Mouse (Mus musculus) hindbrain, embryonic 11.5 days (tissue): ENCODE results near the gene Fam83g. TPM values are rescaled to one million over a fixed set of nuclear protein-coding genes. Genes with fewer than 3 reads are reported as not detected.

ENCODE experiments used
- ATAC-seq: fragments of 200-750 bp; cut with Nextera tagmentation; 2 replicates; pipeline ENCODE4 v1.8.0; 2017; ENCODE audit warnings: mild to moderate bottlenecking, moderate TSS enrichment, moderate library complexity; ENCODE audit not compliant: low FRiP score
- DNase-seq: peaks from one replicate; pipeline ENCODE4 v3.0.0-alpha.2; 2015; ENCODE audit warnings: low spot score
- H3K27ac ChIP-seq: fragments of 300-500 bp; sonication (generic); 2 replicates; pipeline ENCODE4 v1.5.1; 2014; ENCODE audit warnings: mild to moderate bottlenecking, low read depth, low read length
- H3K27me3 ChIP-seq: fragments of 300-500 bp; sonication (generic); 2 replicates; pipeline ENCODE4 v1.6.1; 2014; ENCODE audit warnings: mild to moderate bottlenecking, low read length, moderate library complexity, mixed read lengths; ENCODE audit not compliant: control insufficient read depth, insufficient read depth
- H3K36me3 ChIP-seq: fragments of 300-500 bp; sonication (generic); 2 replicates; pipeline ENCODE4 v1.6.1; 2014; ENCODE audit warnings: mild to moderate bottlenecking, low read length, moderate library complexity, mixed read lengths; ENCODE audit not compliant: control insufficient read depth, insufficient read depth
- H3K4me1 ChIP-seq: fragments of 300-500 bp; sonication (generic); replicated peaks from 2 replicates; pipeline ENCODE4 v1.6.1; 2014; ENCODE audit warnings: low read length, mixed read lengths; ENCODE audit not compliant: control insufficient read depth, insufficient read depth
- H3K4me2 ChIP-seq: fragments of 300-500 bp; sonication (generic); replicated peaks from 2 replicates; pipeline ENCODE4 v1.6.1; 2014; ENCODE audit warnings: mild to moderate bottlenecking, low read depth, low read length
- H3K4me3 ChIP-seq: fragments of 300-500 bp; sonication (generic); 2 replicates; pipeline ENCODE4 v1.5.1; 2014; ENCODE audit warnings: low read depth, low read length
- H3K9ac ChIP-seq: fragments of 300-500 bp; sonication (generic); 2 replicates; pipeline ENCODE4 v1.6.1; 2014; ENCODE audit warnings: low read depth, low read length
- H3K9me3 ChIP-seq: fragments of 300-500 bp; sonication (generic); 2 replicates; pipeline ENCODE4 v1.6.1; 2016; ENCODE audit warnings: low read length; ENCODE audit not compliant: control insufficient read depth
- WGBS: fragments of 180-500 bp; shearing (Covaris S2); extraction: QIAGEN DNeasy Blood & Tissue Kit; methylation state at CpG from one replicate; pipeline ENCODE4 v1.1.7; 2014; 5-methylcytosine and 5-hydroxymethylcytosine counted together
- polyA plus RNA-seq: library from polyadenylated mRNA; unstranded; fragments of >200 nt; fragmentation: Nextera tagmentation; extraction: Ambion mirVana; gene quantifications from 2 replicates; pipeline ENCODE4 v1.2.1, GENCODE M21; 2014

Gene Fam83g
- polyA plus RNA-seq, 1 experiment from 2014 or later: 0.31 TPM

DNA sequence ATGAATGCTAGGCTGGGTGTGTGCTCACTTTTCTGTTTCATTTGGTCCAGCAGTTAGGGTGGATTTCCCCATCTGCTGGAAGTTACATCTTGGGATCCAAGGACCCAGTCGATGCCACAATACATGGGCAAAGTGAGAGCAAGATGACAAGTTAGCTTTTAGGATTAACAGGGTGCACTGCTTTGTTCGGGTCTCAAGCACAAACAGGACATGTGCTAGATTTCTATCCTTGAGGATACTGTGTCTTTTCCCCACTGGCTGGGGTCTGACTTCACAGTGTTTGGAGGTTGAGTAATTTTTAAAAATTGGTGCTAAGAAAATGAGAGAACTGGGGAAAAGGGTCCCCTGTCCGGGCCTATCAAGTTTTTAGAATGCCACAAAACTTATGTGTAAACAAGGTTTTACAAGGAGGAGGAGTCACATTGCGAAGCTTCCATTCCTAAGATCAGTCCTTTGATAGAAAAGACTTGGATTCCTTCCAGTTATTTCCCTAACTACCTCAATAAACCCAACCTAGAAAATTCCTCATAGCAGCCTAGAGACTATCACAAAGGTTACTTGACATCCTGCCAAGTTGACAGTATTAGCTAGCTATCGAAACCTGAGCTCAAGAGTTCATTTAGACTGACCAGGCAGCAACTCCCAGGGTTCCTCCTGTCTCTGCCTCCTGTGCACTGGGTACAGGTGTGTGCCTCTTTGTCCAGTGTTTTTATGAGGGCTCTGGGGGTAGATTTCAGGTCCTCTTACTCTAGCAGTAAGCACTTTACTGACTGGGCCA, 40.5 kb upstream of the Fam83g start:
- DNase-seq: no peak
- H3K36me3 ChIP-seq: no peaks in the 10 kb centered on the region
- no peak for ATAC-seq
- H3K27me3 ChIP-seq: no peaks in the 10 kb centered on the region
- no peaks in the 10 kb centered on the region for H3K4me1 ChIP-seq
- whole genome bisulfite sequencing: 87% methylated on average over 5 of the region's 5 CpGs
- no peaks in the 10 kb centered on the region for H3K9me3 ChIP-seq
- no peak overlapping the region for H3K9ac ChIP-seq
- no peak overlapping the region for H3K27ac ChIP-seq
- no peak overlapping the region for H3K4me3 ChIP-seq
- H3K4me2 ChIP-seq: no peak overlapping the region

GRCm38 (mm10) chr11:61644576-61645326, 39.1 kb upstream of the Fam83g start:
- Histone ChIP-seq H3K9me3 (no peaks in the 10 kb centered on the region), H3K36me3 (no peaks in the 10 kb centered on the region), H3K4me2 (no peak overlapping the region), H3K4me1 (no peaks in the 10 kb centered on the region), H3K27ac (no peak overlapping the region), H3K4me3 (no peak overlapping the region), H3K9ac (no peak overlapping the region), H3K27me3 (no peaks in the 10 kb centered on the region)
- ATAC-seq (no peak), DNase-seq (no peak)
- WGBS: 82% methylated on average over 11 of the region's 11 CpGs

- no peaks in the 10 kb centered on the region for H3K4me1 ChIP-seq
- H3K36me3 ChIP-seq: no peaks in the 10 kb centered on the region
- no peak overlapping the region for H3K27ac ChIP-seq
- DNase-seq (no peak), ATAC-seq (no peak)
- no peak overlapping the region for H3K4me3 ChIP-seq
- 79% methylated on average over 5 of the region's 5 CpGs for WGBS
- no peaks in the 10 kb centered on the region for H3K27me3 ChIP-seq
- H3K4me2 ChIP-seq: no peak overlapping the region
- no peaks in the 10 kb centered on the region for H3K9me3 ChIP-seq
- no peak overlapping the region for H3K9ac ChIP-seq
Observed at GRCm38 (mm10) chr11:61645357-61645857, 38.5 kb upstream of the Fam83g start.

DNA sequence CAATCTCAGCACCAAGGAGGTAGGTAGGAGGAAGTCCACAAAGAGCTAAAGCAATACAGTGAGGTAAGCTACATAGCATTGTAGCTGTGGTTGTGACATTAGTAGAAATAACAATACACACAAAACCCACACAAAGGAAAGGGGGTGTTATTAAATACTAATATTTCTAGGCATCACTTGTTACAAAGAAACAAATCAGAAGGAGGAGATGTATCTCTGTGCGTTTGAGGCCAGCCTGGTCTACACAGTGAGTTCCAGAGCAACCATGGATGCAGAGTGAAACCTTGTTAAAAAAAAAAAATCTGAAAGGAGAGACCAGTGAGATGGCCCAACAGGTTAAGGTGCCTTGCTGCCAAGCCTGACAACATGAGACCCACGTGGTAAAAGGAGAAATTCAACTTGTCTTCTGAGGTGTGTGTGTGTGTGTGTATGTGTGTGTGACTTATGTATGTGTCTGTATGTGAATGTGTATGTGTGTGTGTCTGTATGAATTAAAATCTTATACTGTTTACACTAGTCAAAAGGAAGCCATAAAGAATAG, 37.3 kb upstream of the Fam83g start:
- ATAC-seq (no peak), DNase-seq (no peak)
- Histone ChIP-seq H3K9me3 (no peaks in the 10 kb centered on the region), H3K4me2 (no peak overlapping the region), H3K4me1 (no peaks in the 10 kb centered on the region), H3K4me3 (no peak overlapping the region), H3K9ac (no peak overlapping the region), H3K27ac (no peak overlapping the region), H3K36me3 (no peaks in the 10 kb centered on the region), H3K27me3 (no peaks in the 10 kb centered on the region)
- WGBS: 63% methylated on average over 2 of the region's 2 CpGs

GRCm38 (mm10) chr11:61647110-61647910, 36.6 kb upstream of the Fam83g start:
- WGBS: 78% methylated on average over 10 of the region's 10 CpGs
- DNase-seq: no peak
- H3K27me3 ChIP-seq: no peaks in the 10 kb centered on the region
- H3K9me3 ChIP-seq: no peaks in the 10 kb centered on the region
- no peak overlapping the region for H3K9ac ChIP-seq
- no peaks in the 10 kb centered on the region for H3K36me3 ChIP-seq
- H3K4me1 ChIP-seq: no peaks in the 10 kb centered on the region
- no peak overlapping the region for H3K4me3 ChIP-seq
- no peak overlapping the region for H3K27ac ChIP-seq
- no peak overlapping the region for H3K4me2 ChIP-seq
- ATAC-seq: no peak

GRCm38 (mm10) chr11:61647956-61648748, 35.7 kb upstream of the Fam83g start:
- Histone ChIP-seq H3K4me3 (no peak overlapping the region), H3K27me3 (no peaks in the 10 kb centered on the region), H3K36me3 (no peaks in the 10 kb centered on the region), H3K9ac (no peak overlapping the region), H3K4me1 (no peaks in the 10 kb centered on the region), H3K4me2 (no peak overlapping the region), H3K9me3 (no peaks in the 10 kb centered on the region), H3K27ac (no peak overlapping the region)
- ATAC-seq (no peak), DNase-seq (no peak)
- 85% methylated on average over 6 of the region's 6 CpGs for WGBS

DNA sequence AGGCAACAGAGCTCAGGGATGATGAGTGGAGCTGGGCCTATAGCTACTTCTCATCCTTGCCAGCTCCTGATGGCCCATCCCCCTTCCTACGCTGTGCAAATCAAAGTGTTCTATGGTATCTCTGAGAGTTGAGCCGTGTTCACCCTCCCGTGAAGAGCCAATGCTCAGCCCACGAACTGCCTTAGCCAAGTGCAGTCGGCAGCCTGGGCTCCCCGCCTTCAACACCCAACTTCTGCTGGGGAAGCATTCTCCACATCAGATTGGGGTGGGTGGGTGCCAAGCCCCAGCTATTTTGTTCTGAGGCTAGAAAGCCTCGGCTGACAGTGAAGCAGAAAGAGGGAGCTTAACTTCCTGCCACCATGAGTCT, 35.2 kb upstream of the Fam83g start:
- Histone ChIP-seq H3K27me3 (no peaks in the 10 kb centered on the region), H3K4me3 (no peak overlapping the region), H3K36me3 (no peaks in the 10 kb centered on the region), H3K27ac (no peak overlapping the region), H3K4me2 (no peak overlapping the region), H3K9me3 (no peaks in the 10 kb centered on the region), H3K4me1 (no peaks in the 10 kb centered on the region), H3K9ac (no peak overlapping the region)
- no peak for DNase-seq
- 86% methylated on average over 7 of the region's 7 CpGs for WGBS
- no peak for ATAC-seq

DNA sequence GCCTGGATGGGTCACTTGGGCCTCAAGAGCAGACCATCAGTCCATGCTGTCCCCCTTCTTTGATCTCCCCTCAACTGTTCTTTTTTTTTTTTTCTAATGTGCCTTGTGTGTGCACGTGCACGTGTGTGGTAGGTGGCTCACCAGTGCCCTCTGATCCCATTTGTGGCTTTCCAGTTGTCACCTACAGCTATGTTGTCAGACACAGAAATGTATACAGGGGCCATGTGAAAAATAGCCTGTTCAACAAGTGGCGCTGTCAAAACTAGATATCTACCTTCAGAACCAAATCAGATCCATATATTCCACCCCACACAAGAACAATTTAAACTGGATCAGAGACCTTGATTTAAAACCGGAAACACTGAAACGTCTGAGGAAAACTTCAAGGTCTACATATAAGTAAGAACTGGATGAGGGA, 34.7 kb upstream of the Fam83g start:
- DNase-seq: no peak
- no peak for ATAC-seq
- H3K27me3 ChIP-seq: no peaks in the 10 kb centered on the region
- no peak overlapping the region for H3K27ac ChIP-seq
- no peak overlapping the region for H3K4me2 ChIP-seq
- no peak overlapping the region for H3K4me3 ChIP-seq
- 87% methylated on average over 5 of the region's 5 CpGs for WGBS
- H3K4me1 ChIP-seq: no peaks in the 10 kb centered on the region
- no peaks in the 10 kb centered on the region for H3K36me3 ChIP-seq
- no peaks in the 10 kb centered on the region for H3K9me3 ChIP-seq
- no peak overlapping the region for H3K9ac ChIP-seq
